23 mouse cellular contexts compared by ENCODE assay signal in genomic region chr3:99131973-99132372, GRCm38 (mm10). TPM values are rescaled to one million over a fixed set of nuclear protein-coding genes. Genes with fewer than 3 reads are reported as not detected.
DNase-seq lines count a peak whose midpoint lies in the region; ATAC-seq lines count a peak whose summit lies in the region.
"Had no signal": no experiment of that assay in that cellular context is flagged by ENCODE, and none has a peak within 500 bp of the region (broad histone marks: within the 10 kb centered on the region; RNA-seq: fewer than 3 reads in every experiment).

No protein-coding gene starts in this region.

- no peaks in the 10 kb centered on the region for H3K9me3 ChIP-seq in midbrain, embryonic 11.5 days (ENCODE audit: control insufficient read depth, low read length)
- no peaks in the 10 kb centered on the region for H3K9me3 ChIP-seq in midbrain, embryonic 15.5 days
- no peaks in the 10 kb centered on the region for H3K9me3 ChIP-seq in neural tube, embryonic 15.5 days (replicated peaks)
- no peaks in the 10 kb centered on the region for H3K9me3 ChIP-seq in kidney, embryonic 16.5 days (ENCODE audit: low read length)
- H3K9me3 ChIP-seq: embryonic facial prominence, embryonic 12.5 days; heart, embryonic 13.5 days; hindbrain, embryonic 15.5 days; limb, embryonic 13.5 days; midbrain, embryonic 12.5 days had no signal

- ATAC-seq in midbrain, embryonic 11.5 days (ENCODE audit: low FRiP score): no peak
- ATAC-seq in midbrain, embryonic 15.5 days (replicated peaks): no peak
- no peak for ATAC-seq in neural tube, embryonic 15.5 days (ENCODE audit: low FRiP score)
- no peak for ATAC-seq in kidney, embryonic 16.5 days (ENCODE audit: low FRiP score, low TSS enrichment)
- ATAC-seq: activated CD4-positive, CD25-positive, alpha-beta regulatory T cell, adult 4 months; intestine, embryonic 16.5 days; lung, postnatal 0 days; Patski had no signal

- no peak overlapping the region for H3K9ac ChIP-seq in midbrain, embryonic 11.5 days (ENCODE audit: low read length)
- no peak overlapping the region for H3K9ac ChIP-seq in midbrain, embryonic 15.5 days
- H3K9ac ChIP-seq in neural tube, embryonic 15.5 days (replicated peaks): no peak overlapping the region
- H3K9ac ChIP-seq in kidney, embryonic 16.5 days (replicated peaks; ENCODE audit: low read length): no peak overlapping the region
- H3K9ac ChIP-seq: embryonic facial prominence, embryonic 12.5 days; heart, embryonic 13.5 days; hindbrain, embryonic 15.5 days; limb, embryonic 13.5 days; liver, embryonic 14.5 days; midbrain, embryonic 12.5 days had no signal

- H3K27ac ChIP-seq in midbrain, embryonic 11.5 days (ENCODE audit: low read depth, low read length): no peak overlapping the region
- no peak overlapping the region for H3K27ac ChIP-seq in midbrain, embryonic 15.5 days
- no peak overlapping the region for H3K27ac ChIP-seq in neural tube, embryonic 15.5 days (replicated peaks)
- no peak overlapping the region for H3K27ac ChIP-seq in kidney, embryonic 16.5 days (ENCODE audit: low read length)
- H3K27ac ChIP-seq: embryonic facial prominence, embryonic 12.5 days; heart, embryonic 13.5 days; hindbrain, embryonic 15.5 days; limb, embryonic 13.5 days; liver, embryonic 14.5 days; midbrain, embryonic 12.5 days had no signal

- no peak overlapping the region for H3K4me3 ChIP-seq in midbrain, embryonic 11.5 days (ENCODE audit: low read depth, low read length)
- H3K4me3 ChIP-seq in midbrain, embryonic 15.5 days: no peak overlapping the region
- no peak overlapping the region for H3K4me3 ChIP-seq in neural tube, embryonic 15.5 days (replicated peaks)
- no peak overlapping the region for H3K4me3 ChIP-seq in kidney, embryonic 16.5 days (ENCODE audit: low read length)
- H3K4me3 ChIP-seq: embryonic facial prominence, embryonic 12.5 days; heart, embryonic 13.5 days; hindbrain, embryonic 15.5 days; limb, embryonic 13.5 days; midbrain, embryonic 12.5 days had no signal

- no peak overlapping the region for H3K4me2 ChIP-seq in midbrain, embryonic 11.5 days
- H3K4me2 ChIP-seq in midbrain, embryonic 15.5 days: no peak overlapping the region
- H3K4me2 ChIP-seq in neural tube, embryonic 15.5 days: no peak overlapping the region
- no peak overlapping the region for H3K4me2 ChIP-seq in kidney, embryonic 16.5 days (replicated peaks; ENCODE audit: low read depth, low read length)
- H3K4me2 ChIP-seq: embryonic facial prominence, embryonic 12.5 days; heart, embryonic 13.5 days; hindbrain, embryonic 15.5 days; limb, embryonic 13.5 days; midbrain, embryonic 12.5 days had no signal

- no peaks in the 10 kb centered on the region for H3K36me3 ChIP-seq in midbrain, embryonic 11.5 days (ENCODE audit: control insufficient read depth, insufficient read depth, low read length)
- H3K36me3 ChIP-seq in midbrain, embryonic 15.5 days (replicated peaks): no peaks in the 10 kb centered on the region
- no peaks in the 10 kb centered on the region for H3K36me3 ChIP-seq in neural tube, embryonic 15.5 days
- no peaks in the 10 kb centered on the region for H3K36me3 ChIP-seq in kidney, embryonic 16.5 days (ENCODE audit: insufficient read depth, low read length)
- H3K36me3 ChIP-seq: embryonic facial prominence, embryonic 12.5 days; heart, embryonic 13.5 days; hindbrain, embryonic 15.5 days; limb, embryonic 13.5 days; midbrain, embryonic 12.5 days had no signal

- DNase-seq in midbrain, embryonic 11.5 days (ENCODE audit: low spot score, missing footprints): peak; percentile 37
- DNase-seq in layer of hippocampus, adult 8-10 months (ENCODE audit: low spot score in 2 of 2): peak; percentile 47 to 58
- DNase-seq in left cerebral cortex, adult 9 months (ENCODE audit: low spot score in 2 of 2): peak; percentile 72 to 82
- peak; percentile 57 to 80 for DNase-seq in right cerebral cortex, postnatal 36 days (ENCODE audit: low spot score in 2 of 2)
- no peak for DNase-seq in kidney, adult 9 months
- DNase-seq: adrenal gland, postnatal 25 days; cerebellum, adult 8-10 months; heart, postnatal 36 days; kidney, postnatal 25 days; thymus, postnatal 36 days had no signal

- WGBS in midbrain, embryonic 11.5 days: 94% methylated on average over 4 of the region's 4 CpGs
- WGBS in midbrain, embryonic 15.5 days: 91% methylated on average over 4 of the region's 4 CpGs
- WGBS in neural tube, embryonic 15.5 days: 92% methylated on average over 4 of the region's 4 CpGs
- WGBS in kidney, embryonic 16.5 days: 84% methylated on average over 4 of the region's 4 CpGs

- no peaks in the 10 kb centered on the region for H3K4me1 ChIP-seq in midbrain, embryonic 11.5 days (ENCODE audit: control insufficient read depth, insufficient read depth, low read length)
- H3K4me1 ChIP-seq in midbrain, embryonic 15.5 days: no peaks in the 10 kb centered on the region
- H3K4me1 ChIP-seq in neural tube, embryonic 15.5 days: no peaks in the 10 kb centered on the region
- no peaks in the 10 kb centered on the region for H3K4me1 ChIP-seq in kidney, embryonic 16.5 days (ENCODE audit: insufficient read depth, low read length)
- H3K4me1 ChIP-seq: heart, embryonic 13.5 days; hindbrain, embryonic 15.5 days; limb, embryonic 13.5 days; midbrain, embryonic 12.5 days had no signal

- no peaks in the 10 kb centered on the region for H3K27me3 ChIP-seq in midbrain, embryonic 11.5 days (ENCODE audit: control insufficient read depth, insufficient read depth, low read length)
- no peaks in the 10 kb centered on the region for H3K27me3 ChIP-seq in midbrain, embryonic 15.5 days (replicated peaks)
- no peaks in the 10 kb centered on the region for H3K27me3 ChIP-seq in neural tube, embryonic 15.5 days (replicated peaks)
- H3K27me3 ChIP-seq in kidney, embryonic 16.5 days (ENCODE audit: insufficient read depth, low read length): no peaks in the 10 kb centered on the region
- H3K27me3 ChIP-seq: heart, embryonic 13.5 days; hindbrain, embryonic 15.5 days; limb, embryonic 13.5 days; midbrain, embryonic 12.5 days; Patski had no signal

RNA-seq across cellular contexts. Expression of gene Wars2, which starts 8.9 kb away (rescaled TPM):
- polyA plus RNA-seq in midbrain, embryonic 11.5 days (2014; fragmentation: Nextera tagmentation; extraction: Ambion mirVana): 6.1 and 6.9 TPM in 2 replicates
- polyA plus RNA-seq in midbrain, embryonic 15.5 days (2015; fragmentation: Nextera tagmentation; extraction: Ambion mirVana): 5.0 and 5.6 TPM in 2 replicates
- 1 to 10 TPM; 7.8 to 8.5 (median 8.0) TPM for total RNA-seq in layer of hippocampus, adult 8-10 months (2022)
- 4.5 and 5.2 TPM in 2 replicates for polyA plus RNA-seq in neural tube, embryonic 15.5 days (2015; fragmentation: Nextera tagmentation; extraction: Ambion mirVana)
- 8.9 and 10.9 TPM in 2 replicates for polyA plus RNA-seq in kidney, embryonic 16.5 days (2015; fragmentation: Nextera tagmentation; extraction: Ambion mirVana)
